In the genomic region with DNA sequence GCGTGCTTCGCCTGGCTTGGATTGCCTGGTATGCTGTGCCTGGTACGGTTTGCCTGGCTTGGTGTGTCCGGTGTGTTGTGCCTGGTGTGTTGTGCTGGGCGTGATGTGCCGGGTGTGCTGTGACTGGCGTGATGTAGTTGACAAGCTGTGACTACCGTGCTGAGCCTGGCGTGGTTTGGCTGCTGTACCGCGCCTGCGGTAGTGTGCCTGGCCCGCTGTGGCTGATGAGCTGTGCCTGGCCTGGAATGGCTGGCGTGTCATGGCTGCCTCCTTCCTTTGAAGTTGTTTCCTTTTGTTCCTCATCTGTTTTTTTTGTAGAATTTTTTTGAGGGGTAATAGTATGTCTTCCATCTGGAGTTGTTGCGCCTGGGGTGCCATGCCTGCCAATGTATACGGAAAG, we compare ENCODE assay signal across 12 mouse cellular contexts. TPM values are rescaled to one million over a fixed set of nuclear protein-coding genes. Genes with fewer than 3 reads are reported as not detected.
DNase-seq lines count a peak whose midpoint lies in the region; ATAC-seq and TF ChIP-seq lines count a peak whose summit lies in the region.
"Had no signal": no experiment of that assay in that cellular context is flagged by ENCODE, and none has a peak within 500 bp of the region (broad histone marks: within the 10 kb centered on the region; RNA-seq: fewer than 3 reads in every experiment).

No protein-coding gene starts in this region.

- peak overlapping the region; percentile 81 for H3K27ac ChIP-seq in hindbrain, embryonic 10.5 days
- no peak overlapping the region for H3K27ac ChIP-seq in hindbrain, embryonic 11.5 days (ENCODE audit: low read depth, low read length)
- peak overlapping the region; percentile 9; the same call in 1 of the 2 replicates for H3K27ac ChIP-seq in ES-E14 (ENCODE audit: insufficient read depth, low read depth, low read length, poor library complexity, severe bottlenecking)
- H3K27ac ChIP-seq in forebrain, embryonic 12.5 days: peak overlapping the region; percentile 36; the same call in 1 of the 2 replicates
- no peak overlapping the region for H3K27ac ChIP-seq in limb, embryonic 13.5 days

- H3K9ac ChIP-seq in hindbrain, embryonic 11.5 days (ENCODE audit: low read depth, low read length): no peak overlapping the region
- peak overlapping the region; percentile 18 for H3K9ac ChIP-seq in ES-E14 (ENCODE audit: insufficient read depth, low read depth, low read length, poor library complexity, severe bottlenecking)
- no peak overlapping the region for H3K9ac ChIP-seq in forebrain, embryonic 12.5 days
- no peak overlapping the region for H3K9ac ChIP-seq in limb, embryonic 13.5 days

- H3K4me2 ChIP-seq in hindbrain, embryonic 11.5 days (replicated peaks; ENCODE audit: low read depth, low read length): no peak overlapping the region
- H3K4me2 ChIP-seq in forebrain, embryonic 12.5 days: peak overlapping the region; percentile 41; the same call in 1 of the 2 replicates
- H3K4me2 ChIP-seq in limb, embryonic 13.5 days (replicated peaks): peak overlapping the region; percentile 47; the same call in 1 of the 2 replicates

- peaks cover 6% of the 10 kb centered on the region for H3K27me3 ChIP-seq in hindbrain, embryonic 10.5 days (ENCODE audit: insufficient read depth, poor library complexity, severe bottlenecking)
- no peaks in the 10 kb centered on the region for H3K27me3 ChIP-seq in hindbrain, embryonic 11.5 days (ENCODE audit: control insufficient read depth, insufficient read depth, low read length)
- no peaks in the 10 kb centered on the region for H3K27me3 ChIP-seq in forebrain, embryonic 12.5 days
- no peaks in the 10 kb centered on the region; the same call in 1 of the 2 replicates for H3K27me3 ChIP-seq in limb, embryonic 13.5 days

- no peaks in the 10 kb centered on the region for H3K9me3 ChIP-seq in hindbrain, embryonic 10.5 days
- no peaks in the 10 kb centered on the region for H3K9me3 ChIP-seq in hindbrain, embryonic 11.5 days (ENCODE audit: control insufficient read depth, low read length)
- H3K9me3 ChIP-seq in ES-E14 (ENCODE audit: control insufficient read depth, insufficient read depth, low read depth, low read length): no peaks in the 10 kb centered on the region
- no peaks in the 10 kb centered on the region for H3K9me3 ChIP-seq in forebrain, embryonic 12.5 days
- no peaks in the 10 kb centered on the region for H3K9me3 ChIP-seq in limb, embryonic 13.5 days

- peaks cover 23% of the 10 kb centered on the region for H3K4me1 ChIP-seq in hindbrain, embryonic 10.5 days (replicated peaks)
- H3K4me1 ChIP-seq in hindbrain, embryonic 11.5 days (replicated peaks; ENCODE audit: control insufficient read depth, insufficient read depth, low read length): no peaks in the 10 kb centered on the region; the same call in 1 of the 2 replicates
- peaks cover 0 to 15% of the 10 kb centered on the region in 2 experiments; a peak in 2 of 4 replicates for H3K4me1 ChIP-seq in ES-E14 (ENCODE audit: control insufficient read depth in 2 of 2, insufficient read depth in 2 of 2, low read length in 2 of 2, poor library complexity in 1 of 2)
- H3K4me1 ChIP-seq in forebrain, embryonic 12.5 days: peaks cover 10% of the 10 kb centered on the region
- peaks cover 22% of the 10 kb centered on the region for H3K4me1 ChIP-seq in limb, embryonic 13.5 days

- H3K4me3 ChIP-seq in hindbrain, embryonic 10.5 days: peak overlapping the region; percentile 36
- H3K4me3 ChIP-seq in hindbrain, embryonic 11.5 days (ENCODE audit: low read depth, low read length): no peak overlapping the region
- H3K4me3 ChIP-seq in ES-E14 (ENCODE audit: insufficient read depth in 1 of 2, low read depth in 1 of 2, low read length in 2 of 2, poor library complexity in 1 of 2, severe bottlenecking in 1 of 2): peak overlapping the region in 1 of 2 experiments; percentile 9; a peak in 2 of 4 replicates
- H3K4me3 ChIP-seq in forebrain, embryonic 12.5 days (replicated peaks): no peak overlapping the region
- H3K4me3 ChIP-seq in limb, embryonic 13.5 days: no peak overlapping the region

- H3K36me3 ChIP-seq in hindbrain, embryonic 10.5 days: no peaks in the 10 kb centered on the region
- no peaks in the 10 kb centered on the region for H3K36me3 ChIP-seq in hindbrain, embryonic 11.5 days (ENCODE audit: control insufficient read depth, insufficient read depth, low read length)
- no peaks in the 10 kb centered on the region for H3K36me3 ChIP-seq in ES-E14 (ENCODE audit: control insufficient read depth, insufficient read depth, low read length, poor library complexity, severe bottlenecking)
- H3K36me3 ChIP-seq in forebrain, embryonic 12.5 days (replicated peaks): no peaks in the 10 kb centered on the region
- H3K36me3 ChIP-seq in limb, embryonic 13.5 days: no peaks in the 10 kb centered on the region

- in situ Hi-C loops in ES-E14 (cut with MboI; ENCODE audit: low sequenced_read_pairs in 2 of 2, unreplicated experiment in 2 of 2): no loop called here

- WGBS in hindbrain, embryonic 10.5 days: 44% methylated on average over 16 of the region's 16 CpGs
- 49% methylated on average over 16 of the region's 16 CpGs for WGBS in hindbrain, embryonic 11.5 days
- 39% methylated on average over 16 of the region's 16 CpGs for WGBS in forebrain, embryonic 12.5 days
- 63% methylated on average over 16 of the region's 16 CpGs for WGBS in limb, embryonic 13.5 days

- no peak for DNase-seq in hindbrain, embryonic 10.5 days (ENCODE audit: low spot score)
- DNase-seq in hindbrain, embryonic 11.5 days (ENCODE audit: low spot score): no peak
- DNase-seq in ES-E14 (ENCODE audit: low read depth, low spot score): no peak
- DNase-seq in adrenal gland, adult 18-20 months (ENCODE audit: low spot score in 2 of 2): no peak
- DNase-seq in frontal cortex, postnatal 36 days (ENCODE audit: low spot score in 2 of 2): no peak
- no peak for DNase-seq in layer of hippocampus, adult 11-12 months (ENCODE audit: low spot score)
- DNase-seq: heart, adult 18-20 months had no signal

- no peak for ATAC-seq in hindbrain, embryonic 11.5 days (ENCODE audit: low FRiP score)
- ATAC-seq in forebrain, embryonic 12.5 days (ENCODE audit: low FRiP score): no peak
- no peak for ATAC-seq in limb, embryonic 13.5 days (ENCODE audit: low FRiP score, low read depth)
- ATAC-seq: activated CD4-positive, CD25-positive, alpha-beta regulatory T cell, adult 4 months had no signal

TF ChIP-seq in ES-E14, 5 proteins besides CTCF, POLR2A, EP300 and RAD21:
- TF ChIP-seq CHD2 (IDR thresholded peaks at IDR 0.05; ENCODE audit: low read depth, low read length) (no peak), ZNF384 (IDR thresholded peaks at IDR 0.05; ENCODE audit: low read depth, low read length) (0 out of 2 replicates have a peak, but pooled peaks have one; percentile 31), ZC3H11A (IDR thresholded peaks at IDR 0.05; ENCODE audit: borderline replicate concordance, low read depth, low read length) (no peak), HCFC1 (IDR thresholded peaks at IDR 0.05; ENCODE audit: borderline replicate concordance, insufficient read depth, low read length) (no peak), MAFK (IDR thresholded peaks at IDR 0.05; ENCODE audit: insufficient read depth, low read depth, low read length) (no peak)

RNA-seq across cellular contexts. Expression of a gene that starts 8.2 kb away (rescaled TPM):
- 42.2 and 43.6 TPM in 2 replicates for polyA plus RNA-seq in hindbrain, embryonic 10.5 days (2016; fragmentation: Nextera tagmentation; extraction: Ambion mirVana)
- 45.1 and 48.3 TPM in 2 replicates for polyA plus RNA-seq in hindbrain, embryonic 11.5 days (2014; fragmentation: Nextera tagmentation; extraction: Ambion mirVana)
- total RNA-seq in ES-E14 (2012; rRNA removed): 64.8 and 105 TPM in 2 replicates
- 42.3 and 43.1 TPM in 2 replicates for polyA plus RNA-seq in forebrain, embryonic 12.5 days (2016; fragmentation: Nextera tagmentation; extraction: Ambion mirVana)
- polyA plus RNA-seq in limb, embryonic 13.5 days (2015; fragmentation: Nextera tagmentation; extraction: Ambion mirVana): 51.7 and 55.1 TPM in 2 replicates
- total RNA-seq in adrenal gland, adult 18-20 months (2021): 10 to 100 TPM; 52.3 to 59.7 TPM

RNA-seq across cellular contexts. Expression of a gene that starts 14.7 kb away (rescaled TPM):
- 7.9 and 16.3 TPM in 2 replicates for polyA plus RNA-seq in hindbrain, embryonic 10.5 days (2016; fragmentation: Nextera tagmentation; extraction: Ambion mirVana)
- 3.5 and 5.3 TPM in 2 replicates for polyA plus RNA-seq in hindbrain, embryonic 11.5 days (2014; fragmentation: Nextera tagmentation; extraction: Ambion mirVana)
- total RNA-seq in ES-E14 (2012; rRNA removed): 8.4 and 24.1 TPM in 2 replicates
- 6.3 and 7.6 TPM in 2 replicates for polyA plus RNA-seq in forebrain, embryonic 12.5 days (2016; fragmentation: Nextera tagmentation; extraction: Ambion mirVana)
- 8.1 and 8.4 TPM in 2 replicates for polyA plus RNA-seq in limb, embryonic 13.5 days (2015; fragmentation: Nextera tagmentation; extraction: Ambion mirVana)
- under 1 TPM; 0.50 to 0.54 TPM for total RNA-seq in adrenal gland, adult 18-20 months (2021)
- polyA plus RNA-seq: activated CD4-positive, CD25-positive, alpha-beta regulatory T cell, adult 4 months; C2C12 had no signal

RNA-seq across cellular contexts. Expression of a gene that starts 22.5 kb away (rescaled TPM):
- polyA plus RNA-seq in hindbrain, embryonic 10.5 days (2016; fragmentation: Nextera tagmentation; extraction: Ambion mirVana): 17.0 and 20.5 TPM in 2 replicates
- 21.8 and 24.0 TPM in 2 replicates for polyA plus RNA-seq in hindbrain, embryonic 11.5 days (2014; fragmentation: Nextera tagmentation; extraction: Ambion mirVana)
- 9.5 and 14.6 TPM in 2 replicates for total RNA-seq in ES-E14 (2012; rRNA removed)
- polyA plus RNA-seq in forebrain, embryonic 12.5 days (2016; fragmentation: Nextera tagmentation; extraction: Ambion mirVana): 21.8 and 22.3 TPM in 2 replicates
- polyA plus RNA-seq in limb, embryonic 13.5 days (2015; fragmentation: Nextera tagmentation; extraction: Ambion mirVana): 11.7 and 13.1 TPM in 2 replicates
- 1 to 10 TPM; 6.0 to 7.2 TPM for total RNA-seq in adrenal gland, adult 18-20 months (2021)

RNA-seq across cellular contexts. Expression of a gene that starts 54.0 kb away (rescaled TPM):
- 9.9 and 11.0 TPM in 2 replicates for polyA plus RNA-seq in hindbrain, embryonic 10.5 days (2016; fragmentation: Nextera tagmentation; extraction: Ambion mirVana)
- 7.8 and 10.2 TPM in 2 replicates for polyA plus RNA-seq in hindbrain, embryonic 11.5 days (2014; fragmentation: Nextera tagmentation; extraction: Ambion mirVana)
- total RNA-seq in ES-E14 (2012; rRNA removed): 150 and 350 TPM in 2 replicates
- 2.0 and 2.8 TPM in 2 replicates for polyA plus RNA-seq in forebrain, embryonic 12.5 days (2016; fragmentation: Nextera tagmentation; extraction: Ambion mirVana)
- 16.7 and 18.9 TPM in 2 replicates for polyA plus RNA-seq in limb, embryonic 13.5 days (2015; fragmentation: Nextera tagmentation; extraction: Ambion mirVana)
- not detected for total RNA-seq in adrenal gland, adult 18-20 months (2021)
- total RNA-seq: layer of hippocampus, postnatal 10 days had no signal
- polyA plus RNA-seq: activated CD4-positive, CD25-positive, alpha-beta regulatory T cell, adult 4 months had no signal

Comparison
In these comparisons a context has a peak if more than half of its experiments do, and no peak if none do; other contexts are left out.
1. H3K27ac ChIP-seq: peak in hindbrain, embryonic 10.5 days (single experiment), ES-E14 (single experiment) and forebrain, embryonic 12.5 days (single experiment); none in hindbrain, embryonic 11.5 days (single experiment) and limb, embryonic 13.5 days (single experiment).